Mouse (Mus musculus): ENCODE data around the gene Vmn1r26.
"Not testable (repeated sequence)": the region's sequence is repeated elsewhere in the genome, so short reads cannot be mapped to it uniquely, and the experiment has no call there.

Gene Vmn1r26

DNA sequence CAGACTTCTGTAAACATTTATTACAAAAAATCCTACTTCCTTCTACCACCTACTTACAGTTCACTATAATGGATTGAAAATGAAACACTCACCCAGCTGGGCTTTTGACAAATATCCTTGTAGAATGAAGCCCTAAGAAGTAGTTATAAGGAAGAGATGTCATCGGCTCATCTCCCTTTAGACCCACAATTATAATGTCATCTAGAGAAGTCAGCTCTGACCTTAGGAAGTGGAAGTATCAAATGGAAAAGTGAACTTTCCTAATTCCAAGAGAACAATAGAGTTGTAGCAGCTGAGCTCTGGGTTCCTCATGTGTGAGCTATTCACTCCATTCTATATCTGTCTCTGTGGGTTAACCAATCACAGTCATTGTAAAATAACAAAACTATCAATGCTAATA is at the start of gene Vmn1r26:
Gene Vmn1r26, minus strand, starts transcription at position 101 of the 400 bp plus-strand sequence.
- no peak for DNase-seq (ENCODE audit: low spot score in 2 of 2)

DNA sequence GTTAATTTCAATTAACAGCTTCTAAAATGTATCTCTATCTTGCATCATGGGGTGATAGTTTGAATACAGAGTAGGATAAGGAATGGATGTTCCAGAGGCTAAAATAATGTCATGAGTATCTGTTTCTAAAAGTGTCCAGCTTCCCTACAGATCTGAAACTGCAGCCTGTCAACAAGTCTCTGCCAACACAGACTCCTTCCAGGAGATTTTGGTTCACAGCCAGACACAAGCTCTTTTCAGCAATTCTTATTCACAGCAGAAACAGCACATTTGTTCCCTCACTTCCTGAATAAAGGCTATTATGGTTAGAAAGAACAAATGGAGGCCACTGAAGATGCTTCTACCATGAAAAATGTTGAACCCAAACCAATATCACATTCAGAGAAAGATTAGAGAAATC is 29.1 kb upstream of the Vmn1r26 start:
- peak; percentile 1 to 15 for DNase-seq (ENCODE audit: low spot score in 2 of 2)

DNA sequence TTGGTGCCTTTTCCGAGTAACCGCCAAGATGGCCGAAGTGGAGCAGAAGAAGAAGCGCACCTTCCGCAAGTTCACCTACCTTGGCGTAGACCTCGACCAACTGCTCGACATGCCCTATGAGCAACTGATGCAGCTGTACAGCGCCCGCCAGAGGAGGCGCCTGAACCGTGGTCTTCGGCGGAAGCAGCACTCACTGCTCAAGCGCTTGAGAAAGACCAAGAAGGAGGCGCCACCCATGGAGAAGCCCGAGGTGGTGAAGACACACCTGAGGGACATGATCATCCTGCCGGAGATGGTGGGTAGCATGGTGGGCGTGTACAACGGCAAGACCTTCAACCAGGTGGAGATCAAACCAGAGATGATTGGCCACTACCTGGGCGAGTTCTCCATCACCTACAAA is 2.5 kb upstream of the Vmn1r26 start:
- DNase-seq (ENCODE audit: low spot score in 2 of 2): not testable (repeated sequence)

DNA sequence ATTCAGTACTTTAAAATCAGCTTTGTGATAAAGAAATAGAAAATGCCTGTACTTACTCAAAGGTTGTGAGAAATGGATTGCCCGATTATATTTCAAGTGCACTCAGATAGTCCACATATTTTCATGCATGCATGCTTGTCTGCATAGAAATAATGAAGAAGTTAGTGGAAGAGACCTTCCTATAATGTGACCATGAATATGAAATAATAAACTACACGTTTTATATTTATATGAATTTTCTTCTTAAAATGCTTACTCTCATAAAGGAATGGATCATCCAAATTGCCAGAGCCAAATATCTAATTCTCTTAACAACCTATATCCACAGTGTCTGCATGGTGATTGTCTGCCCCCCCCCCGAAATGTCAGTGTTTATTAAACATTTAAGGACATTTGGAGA is 34.2 kb downstream of the Vmn1r26 start, which contains the start of gene Vmn1r25:
Gene Vmn1r25, minus strand, starts transcription at position 101 of the 400 bp plus-strand sequence.
- DNase-seq (ENCODE audit: low spot score in 2 of 2): no peak

DNA sequence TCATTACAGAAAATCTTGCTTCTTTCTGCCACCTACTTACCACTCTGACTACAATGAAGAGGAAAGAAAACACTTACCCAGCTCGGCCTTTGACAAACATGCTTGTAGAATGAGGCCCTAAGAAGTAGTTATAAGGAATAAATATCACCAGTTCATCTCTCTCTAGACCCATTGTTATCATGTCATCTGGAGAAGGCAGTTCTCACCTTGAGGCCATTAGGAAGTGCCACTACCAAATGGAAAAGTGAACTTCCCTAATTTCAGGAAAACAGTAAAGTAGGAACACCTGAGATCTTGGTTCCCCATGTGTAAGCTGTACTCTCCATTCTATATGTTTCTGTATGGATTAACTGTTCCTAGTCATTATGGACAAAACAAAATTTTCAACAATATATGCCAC is 53.6 kb downstream of the Vmn1r26 start, which contains the start of gene Vmn1r24:
Gene Vmn1r24, minus strand, starts transcription at position 101 of the 400 bp plus-strand sequence.
- DNase-seq (ENCODE audit: low spot score in 2 of 2): not testable (repeated sequence)
